Mouse (Mus musculus) neural tube, embryonic 12.5 days (tissue): Measurements from ENCODE around the gene Actl6a. TPM values are rescaled to one million over a fixed set of nuclear protein-coding genes. Genes with fewer than 3 reads are reported as not detected.

Source experiments
- ATAC-seq: fragments of 200-750 bp; cut with Nextera tagmentation; 2 replicates; pipeline ENCODE4 v1.8.0; 2017; ENCODE audit warnings: low read depth, mild to moderate bottlenecking, moderate TSS enrichment, moderate library complexity; ENCODE audit not compliant: low FRiP score
- H3K27ac ChIP-seq: fragments of 300-500 bp; sonication (generic); 2 replicates; pipeline ENCODE4 v1.5.1; 2016
- H3K27me3 ChIP-seq: fragments of 300-500 bp; sonication (generic); replicated peaks from 2 replicates; pipeline ENCODE4 v1.6.1; 2016; ENCODE audit warnings: mild to moderate bottlenecking
- H3K36me3 ChIP-seq: fragments of 300-500 bp; sonication (generic); 2 replicates; pipeline ENCODE4 v1.6.1; 2016; ENCODE audit warnings: mild to moderate bottlenecking
- H3K4me1 ChIP-seq: fragments of 300-500 bp; sonication (generic); 2 replicates; pipeline ENCODE4 v1.6.1; 2016
- H3K4me2 ChIP-seq: fragments of 300-500 bp; sonication (generic); replicated peaks from 2 replicates; pipeline ENCODE4 v1.6.1; 2016; ENCODE audit warnings: mild to moderate bottlenecking
- H3K4me3 ChIP-seq: fragments of 300-500 bp; sonication (generic); 2 replicates; pipeline ENCODE4 v1.5.1; 2016
- H3K9ac ChIP-seq: fragments of 300-500 bp; sonication (generic); 2 replicates; pipeline ENCODE4 v1.6.1; 2016; ENCODE audit warnings: mild to moderate bottlenecking
- H3K9me3 ChIP-seq: fragments of 300-500 bp; sonication (generic); 2 replicates; pipeline ENCODE4 v1.6.1; 2016; ENCODE audit warnings: mild to moderate bottlenecking
- WGBS: fragments of 180-500 bp; shearing (Covaris S2); methylation state at CpG from one replicate; pipeline ENCODE4 v1.1.7; 2016; 5-methylcytosine and 5-hydroxymethylcytosine counted together
- polyA plus RNA-seq: library from polyadenylated mRNA; unstranded; fragments of >200 nt; fragmentation: Nextera tagmentation; extraction: Ambion mirVana; gene quantifications from 2 replicates; pipeline ENCODE4 v1.2.1, GENCODE M21; 2016

Gene Actl6a
- polyA plus RNA-seq, 1 experiment from 2014 or later = 173 TPM

DNA sequence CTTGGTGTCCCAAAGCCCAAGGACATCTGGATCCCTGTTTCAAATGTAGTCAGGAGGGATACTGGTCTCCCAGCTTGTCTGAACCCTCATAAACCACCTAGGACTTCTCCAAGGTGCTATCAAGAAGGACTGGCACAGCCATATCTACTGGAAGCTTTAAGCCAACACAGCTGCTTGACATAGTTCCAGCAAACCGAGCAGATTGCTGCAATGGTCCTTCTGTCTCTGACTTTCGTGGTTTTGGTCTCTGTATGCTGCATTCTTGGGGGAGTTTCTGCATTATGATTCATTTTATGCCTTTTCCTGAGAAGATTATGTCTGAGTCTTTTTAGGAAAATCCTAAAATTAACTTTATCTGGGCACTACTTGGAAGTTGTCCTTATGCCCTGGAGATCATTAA lies 64.7 kb downstream of the Actl6a start:
- no peak overlapping the region for H3K4me2 ChIP-seq
- no peak for ATAC-seq
- H3K4me3 ChIP-seq = no peak overlapping the region
- no peaks in the 10 kb centered on the region for H3K9me3 ChIP-seq
- no peak overlapping the region for H3K27ac ChIP-seq
- H3K27me3 ChIP-seq = no peaks in the 10 kb centered on the region
- no peaks in the 10 kb centered on the region for H3K36me3 ChIP-seq
- 74% methylated on average over 2 of the region's 2 CpGs for WGBS
- no peaks in the 10 kb centered on the region for H3K4me1 ChIP-seq
- no peak overlapping the region for H3K9ac ChIP-seq

Other genes with a start within 250 kb of the Actl6a start
- 0.11 TPM in 1 of 2 replicates, not detected in the other for gene Kcnmb3, start 214.1 kb upstream of the Actl6a start, polyA plus RNA-seq
- gene Zfp639, start 196.0 kb upstream of the Actl6a start, polyA plus RNA-seq = 42.2 and 49.7 TPM in 2 replicates
- gene Mfn1, start 176.8 kb upstream of the Actl6a start, polyA plus RNA-seq = 43.0 and 49.7 TPM in 2 replicates
- gene Gnb4, start 89.7 kb upstream of the Actl6a start, polyA plus RNA-seq = 54.5 and 62.7 TPM in 2 replicates
- 293 and 322 TPM in 2 replicates for gene Ndufb5, start 30.7 kb downstream of the Actl6a start, polyA plus RNA-seq
- 32.6 and 36.8 TPM in 2 replicates for gene Mrpl47, start 31.3 kb downstream of the Actl6a start, polyA plus RNA-seq
- gene Usp13, start 111.2 kb downstream of the Actl6a start, polyA plus RNA-seq = 7.0 and 10.7 TPM in 2 replicates